36 mouse cellular contexts compared by ENCODE assay signal in genomic region chr5:135942710-135943109, GRCm38 (mm10). TPM values are rescaled to one million over a fixed set of nuclear protein-coding genes. Genes with fewer than 3 reads are reported as not detected.
"Had no signal": no experiment of that assay in that cellular context is flagged by ENCODE, and none has a peak within 500 bp of the region (broad histone marks: within the 10 kb centered on the region; RNA-seq: fewer than 3 reads in every experiment).

No protein-coding gene starts in this region.

- H3K36me3 ChIP-seq: embryonic facial prominence, embryonic 10.5 days; embryonic facial prominence, embryonic 12.5 days; embryonic facial prominence, embryonic 13.5 days; embryonic facial prominence, embryonic 15.5 days; forebrain, embryonic 10.5 days; forebrain, embryonic 12.5 days; forebrain, embryonic 15.5 days; heart, embryonic 10.5 days had no signal

- ATAC-seq: forebrain, embryonic 13.5 days; forebrain, embryonic 14.5 days; forebrain, embryonic 15.5 days; forebrain, embryonic 16.5 days; forebrain, postnatal 0 days had no signal

- DNase-seq: cerebellum, postnatal 10 days; cerebellum, postnatal 14 days; cerebellum, postnatal 25 days; cerebellum, postnatal 36 days; embryo, embryonic 11 days; forebrain, postnatal 0 days; gastrocnemius, adult 2 months; gastrocnemius, postnatal 10 days; gastrocnemius, postnatal 14 days; gastrocnemius, postnatal 25 days; gastrocnemius, postnatal 36 days; heart, adult 11 months; heart, adult 18-20 months; heart, adult 2 months had no signal

- H3K27me3 ChIP-seq: embryonic facial prominence, embryonic 12.5 days; embryonic facial prominence, embryonic 13.5 days; embryonic facial prominence, embryonic 15.5 days; forebrain, embryonic 12.5 days; forebrain, embryonic 13.5 days; forebrain, embryonic 15.5 days had no signal

- H3K9me3 ChIP-seq: embryonic facial prominence, embryonic 10.5 days; embryonic facial prominence, embryonic 12.5 days; embryonic facial prominence, embryonic 13.5 days; embryonic facial prominence, embryonic 15.5 days; forebrain, embryonic 12.5 days; forebrain, embryonic 13.5 days; forebrain, embryonic 15.5 days; heart, embryonic 10.5 days had no signal

- H3K27ac ChIP-seq: embryonic facial prominence, embryonic 10.5 days; embryonic facial prominence, embryonic 12.5 days; embryonic facial prominence, embryonic 13.5 days; embryonic facial prominence, embryonic 15.5 days; forebrain, embryonic 10.5 days; forebrain, embryonic 12.5 days; forebrain, embryonic 13.5 days; forebrain, embryonic 15.5 days; gastrocnemius, adult 2 months; heart, adult 2 months; heart, embryonic 10.5 days had no signal

- H3K4me3 ChIP-seq: embryonic facial prominence, embryonic 10.5 days; embryonic facial prominence, embryonic 12.5 days; embryonic facial prominence, embryonic 13.5 days; embryonic facial prominence, embryonic 15.5 days; erythroblast, embryonic 14.5 days; forebrain, embryonic 10.5 days; forebrain, embryonic 12.5 days; forebrain, embryonic 13.5 days; forebrain, embryonic 15.5 days; gastrocnemius, adult 2 months; heart, adult 2 months; heart, embryonic 10.5 days had no signal

- H3K9ac ChIP-seq: embryonic facial prominence, embryonic 12.5 days; embryonic facial prominence, embryonic 13.5 days; embryonic facial prominence, embryonic 15.5 days; forebrain, embryonic 12.5 days; forebrain, embryonic 13.5 days; forebrain, embryonic 15.5 days; forebrain, postnatal 0 days had no signal

- H3K4me2 ChIP-seq: embryonic facial prominence, embryonic 12.5 days; embryonic facial prominence, embryonic 13.5 days; embryonic facial prominence, embryonic 15.5 days; forebrain, embryonic 12.5 days; forebrain, embryonic 13.5 days; forebrain, embryonic 15.5 days had no signal

RNA-seq across cellular contexts. Expression of gene Zp3, which starts 37.2 kb away (rescaled TPM):
- total RNA-seq: common myeloid progenitor, adult 5-6 weeks; gastrocnemius, adult 18-20 months; gastrocnemius, adult 2 months; gastrocnemius, adult 8-10 months; gastrocnemius, postnatal 10 days; gastrocnemius, postnatal 14 days; gastrocnemius, postnatal 25 days; gastrocnemius, postnatal 36 days; gastrocnemius, postnatal 4 days; granulocyte monocyte progenitor cell, adult 5-6 weeks; heart, adult 18-20 months; heart, adult 2 months; heart, adult 8-10 months had no signal
- polyA plus RNA-seq: cortical plate, adult 2 months; embryonic facial prominence, embryonic 10.5 days; embryonic facial prominence, embryonic 11.5 days; embryonic facial prominence, embryonic 13.5 days; erythroblast, embryonic 14.5 days; forebrain, embryonic 11.5 days; forebrain, embryonic 12.5 days; forebrain, embryonic 13.5 days; forebrain, embryonic 15.5 days; forebrain, embryonic 16.5 days; gonadal fat pad, adult 2 months; heart, adult 2 months; heart, embryonic 10.5 days had no signal

RNA-seq across cellular contexts. Expression of gene Hspb1, which starts 55.0 kb away (rescaled TPM):
- total RNA-seq: granulocyte monocyte progenitor cell, adult 5-6 weeks had no signal
